Mouse (Mus musculus) limb, embryonic 14.5 days (tissue): ENCODE measurements around the gene Bckdhb. TPM values are rescaled to one million over a fixed set of nuclear protein-coding genes. Genes with fewer than 3 reads are reported as not detected.

ENCODE experiments used
- ATAC-seq: fragments of 200-750 bp; cut with Nextera tagmentation; 2 replicates; pipeline ENCODE4 v1.8.0; 2017; ENCODE audit warnings: low read depth, moderate number of reproducible peaks, moderate TSS enrichment; ENCODE audit not compliant: low FRiP score
- DNase-seq: peaks from one replicate; pipeline ENCODE4 v3.0.0-alpha.2; 2015; ENCODE audit warnings: low spot score
- H3K27ac ChIP-seq: fragments of 300-500 bp; sonication (generic); replicated peaks from 2 replicates; pipeline ENCODE4 v1.5.1; 2014; ENCODE audit warnings: low read depth, mild to moderate bottlenecking, low read length, moderate library complexity, mixed read lengths
- H3K27me3 ChIP-seq: fragments of 300-500 bp; sonication (generic); 2 replicates; pipeline ENCODE4 v1.6.1; 2014; ENCODE audit warnings: low read length, mixed read lengths; ENCODE audit not compliant: control insufficient read depth, insufficient read depth
- H3K36me3 ChIP-seq: fragments of 300-500 bp; sonication (generic); 2 replicates; pipeline ENCODE4 v1.6.1; 2014; ENCODE audit warnings: mild to moderate bottlenecking, low read length, moderate library complexity, mixed read lengths; ENCODE audit not compliant: control insufficient read depth, insufficient read depth
- H3K4me1 ChIP-seq: fragments of 300-500 bp; sonication (generic); 2 replicates; pipeline ENCODE4 v1.6.1; 2014; ENCODE audit warnings: antibody characterized with exemption, low read length, mixed read lengths; ENCODE audit not compliant: control insufficient read depth, insufficient read depth
- H3K4me2 ChIP-seq: fragments of 300-500 bp; sonication (generic); replicated peaks from 2 replicates; pipeline ENCODE4 v1.6.1; 2014; ENCODE audit warnings: low read depth, mild to moderate bottlenecking, low read length, moderate library complexity; ENCODE audit not compliant: severe bottlenecking
- H3K4me3 ChIP-seq: fragments of 300-500 bp; sonication (generic); replicated peaks from 2 replicates; pipeline ENCODE4 v1.5.1; 2014; ENCODE audit warnings: low read length
- H3K9ac ChIP-seq: fragments of 300-500 bp; sonication (generic); 2 replicates; pipeline ENCODE4 v1.6.1; 2014; ENCODE audit warnings: mild to moderate bottlenecking, low read depth, low read length, moderate library complexity; ENCODE audit not compliant: severe bottlenecking
- H3K9me3 ChIP-seq: fragments of 300-500 bp; sonication (generic); 2 replicates; pipeline ENCODE4 v1.6.1; 2016; ENCODE audit warnings: low read length; ENCODE audit not compliant: control insufficient read depth
- POLR2A ChIP-seq: fragments of 200-500 bp; IDR thresholded peaks from 2 replicates; pipeline ENCODE4 v1.8.0; 2012; ENCODE audit warnings: inconsistent platforms, mild to moderate bottlenecking, moderate library complexity, borderline replicate concordance; ENCODE audit not compliant: insufficient read depth, insufficient read length; ENCODE audit errors: extremely low read depth
- WGBS: fragments of 180-500 bp; shearing (Covaris S2); extraction: QIAGEN DNeasy Blood & Tissue Kit; methylation state at CpG from one replicate; pipeline ENCODE4 v1.1.7; 2014; 5-methylcytosine and 5-hydroxymethylcytosine counted together
- polyA plus RNA-seq, 2 experiments: library from polyadenylated mRNA; depleted of rRNA in 1 of 2; stranded (reverse) in 1 of 2; unstranded in 1 of 2; fragments of >200 nt; fragmentation: Nextera tagmentation in 1 of 2; extraction: Ambion mirVana in 1 of 2; gene quantifications; 2 replicates each; pipeline versions ENCODE4 v1.2.1 to v1.2.3; 2012 to 2014

The Bckdhb gene
- polyA plus RNA-seq, 2 experiments = 47.4 to 51.1 TPM

GRCm38 (mm10) chr9:84107045-84107813, 182.3 kb downstream of the Bckdhb start:
- no peak for DNase-seq
- H3K4me2 ChIP-seq = peak overlapping the region; percentile 28
- TF ChIP-seq POLR2A = no peak
- H3K27ac ChIP-seq = peak overlapping the region; percentile 67
- ATAC-seq = peak; percentile 47; the same call in 1 of the 2 replicates
- H3K9me3 ChIP-seq = no peaks in the 10 kb centered on the region
- 42% methylated on average over 20 of the region's 20 CpGs for WGBS
- H3K27me3 ChIP-seq = no peaks in the 10 kb centered on the region
- H3K9ac ChIP-seq = no peak overlapping the region
- H3K4me3 ChIP-seq = no peak overlapping the region
- H3K4me1 ChIP-seq = peaks cover 42% of the 10 kb centered on the region
- no peaks in the 10 kb centered on the region for H3K36me3 ChIP-seq

DNA sequence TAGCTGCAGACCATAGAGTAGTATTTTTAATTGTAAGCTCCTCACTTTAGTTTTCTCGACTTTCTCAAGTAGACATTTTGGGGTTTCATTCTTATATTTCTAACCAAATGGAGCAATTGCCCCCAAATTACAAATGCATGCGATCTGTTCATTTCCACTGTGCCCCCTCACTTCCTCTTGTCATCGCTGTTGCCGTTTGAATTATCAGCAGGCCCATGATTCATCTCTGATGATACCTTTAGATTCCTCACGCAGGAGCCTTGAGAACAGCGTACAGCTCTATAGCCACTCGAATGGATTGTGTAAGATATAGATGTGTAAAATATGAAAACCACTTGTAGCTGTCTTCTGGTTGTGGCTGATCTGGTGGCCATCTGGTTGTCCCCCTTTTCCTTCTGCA, 183.6 kb downstream of the Bckdhb start:
- peaks cover 37% of the 10 kb centered on the region for H3K4me1 ChIP-seq

GRCm38 (mm10) chr9:84109777-84110478, 185.0 kb downstream of the Bckdhb start:
- H3K9me3 ChIP-seq = no peaks in the 10 kb centered on the region
- no peak for TF ChIP-seq POLR2A
- H3K27me3 ChIP-seq = no peaks in the 10 kb centered on the region
- no peak overlapping the region for H3K4me2 ChIP-seq
- DNase-seq = no peak
- H3K27ac ChIP-seq = no peak overlapping the region
- ATAC-seq = no peak
- H3K4me1 ChIP-seq = peaks cover 42% of the 10 kb centered on the region
- H3K9ac ChIP-seq = no peak overlapping the region
- H3K4me3 ChIP-seq = no peak overlapping the region
- 41% methylated on average over 6 of the region's 6 CpGs for WGBS
- H3K36me3 ChIP-seq = no peaks in the 10 kb centered on the region

More for the DNA sequence above, 183.6 kb downstream of the Bckdhb start:
- DNase-seq (no peak), ATAC-seq (no peak)
- Histone ChIP-seq H3K36me3 (no peaks in the 10 kb centered on the region), H3K4me2 (no peak overlapping the region), H3K9ac (no peak overlapping the region), H3K27ac (no peak overlapping the region), H3K27me3 (no peaks in the 10 kb centered on the region), H3K9me3 (no peaks in the 10 kb centered on the region), H3K4me3 (no peak overlapping the region)
- 87% methylated on average over 7 of the region's 7 CpGs for WGBS
- TF ChIP-seq POLR2A = no peak

DNA sequence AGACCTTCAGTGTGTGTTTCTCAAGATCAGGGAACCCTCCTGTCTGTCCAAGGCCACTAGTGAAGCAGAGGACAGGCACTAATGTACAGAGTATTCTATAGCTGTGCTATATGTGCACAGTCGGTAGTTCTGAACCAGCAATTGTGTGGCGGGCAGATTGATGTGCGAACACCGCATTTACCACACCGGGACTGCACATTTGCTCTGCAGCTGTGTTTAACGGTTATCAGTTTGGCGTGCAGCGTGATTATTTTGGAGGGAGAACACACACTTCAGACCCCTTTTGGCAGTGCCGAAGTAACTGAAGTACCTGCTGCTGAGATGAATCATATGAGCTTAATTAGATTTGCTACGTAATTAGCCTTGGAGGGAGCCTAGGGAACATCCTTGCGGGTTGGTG, 185.7 kb downstream of the Bckdhb start:
- Histone ChIP-seq H3K4me3 (no peak overlapping the region), H3K36me3 (no peaks in the 10 kb centered on the region), H3K4me2 (peak overlapping the region; percentile 20), H3K27me3 (no peaks in the 10 kb centered on the region), H3K9me3 (no peaks in the 10 kb centered on the region), H3K27ac (no peak overlapping the region), H3K4me1 (peaks cover 42% of the 10 kb centered on the region), H3K9ac (0 out of 2 replicates have a peak overlapping the region, but pooled peaks have one; percentile 1)
- no peak; the same call in 1 of the 2 replicates for ATAC-seq
- 29% methylated on average over 11 of the region's 11 CpGs for WGBS
- peak; percentile 38 for DNase-seq
- TF ChIP-seq POLR2A = no peak

GRCm38 (mm10) chr9:84112319-84112718, 187.4 kb downstream of the Bckdhb start:
- Histone ChIP-seq H3K9me3 (no peaks in the 10 kb centered on the region), H3K27me3 (no peaks in the 10 kb centered on the region), H3K4me1 (peaks cover 34% of the 10 kb centered on the region), H3K9ac (no peak overlapping the region), H3K4me3 (no peak overlapping the region), H3K36me3 (no peaks in the 10 kb centered on the region), H3K27ac (no peak overlapping the region), H3K4me2 (0 out of 2 replicates have a peak overlapping the region, but pooled peaks have one; percentile 18)
- DNase-seq (no peak), ATAC-seq (no peak)
- WGBS = 32% methylated on average over 1 of the region's 1 CpGs
- TF ChIP-seq POLR2A = no peak
